Mouse (Mus musculus): ENCODE measurements around the gene Rpl22. TPM values are rescaled to one million over a fixed set of nuclear protein-coding genes. Genes with fewer than 3 reads are reported as not detected.

Rpl22 gene
- polyA plus RNA-seq, 1 experiment from 2014 or later = 358 TPM

DNA sequence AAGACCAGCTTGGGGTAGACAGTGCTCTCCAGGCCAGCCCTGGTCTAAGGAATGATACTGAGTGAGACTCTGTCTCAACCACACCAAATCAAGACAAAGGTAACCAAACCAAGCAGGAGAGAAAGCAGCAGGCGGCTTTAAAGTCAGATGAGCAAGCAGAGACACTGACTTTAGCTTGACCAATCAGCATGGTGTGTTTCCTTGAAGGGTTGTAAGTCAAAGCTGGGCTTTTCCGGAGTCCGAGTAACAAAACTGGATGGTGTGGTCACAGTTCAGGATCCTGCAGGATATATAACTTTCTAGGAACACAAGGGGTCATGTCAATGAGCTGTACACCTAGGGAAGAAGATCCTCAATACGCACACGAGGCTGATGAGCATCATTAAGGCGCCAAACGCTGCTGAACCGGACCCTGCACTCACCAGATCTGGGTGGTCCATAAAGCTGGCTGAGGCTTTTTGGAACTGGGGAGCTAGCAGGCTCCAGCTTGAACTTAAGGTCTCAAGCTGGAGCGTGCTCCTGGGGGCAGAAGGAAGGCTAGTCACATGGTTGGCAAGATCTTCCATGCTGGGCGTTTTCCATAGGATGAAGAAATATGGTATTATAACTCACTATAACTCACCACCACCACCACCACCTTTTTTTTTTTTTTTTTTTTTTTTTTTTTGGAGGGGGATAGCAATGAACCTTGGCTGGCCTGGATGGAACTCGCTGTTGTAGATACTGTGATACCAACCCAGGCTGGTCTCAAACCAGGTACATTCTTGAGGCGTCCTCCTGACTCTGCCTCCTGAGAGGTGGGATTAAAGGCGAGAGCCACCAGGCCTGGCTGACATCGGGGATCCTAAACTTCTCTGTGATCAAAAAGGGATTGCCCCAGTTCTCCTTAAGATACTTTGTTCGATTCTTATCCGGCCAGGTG is 640 bp upstream of the Rpl22 start:
- peaks cover 9% of the 10 kb centered on the region; the same call in 1 of the 2 replicates for H3K27me3 ChIP-seq (ENCODE audit: low read depth, poor library complexity, severe bottlenecking)
- H3K36me3 ChIP-seq = peaks cover 27% of the 10 kb centered on the region
- no peaks in the 10 kb centered on the region for H3K9me3 ChIP-seq (replicated peaks)
- peaks cover 28% of the 10 kb centered on the region for H3K4me1 ChIP-seq
- H3K27ac ChIP-seq (replicated peaks) = peak overlapping the region; percentile 97
- DNase-seq (ENCODE audit: low spot score) = no peak
- H3K4me3 ChIP-seq = peak overlapping the region; percentile 100
- 57% methylated on average over 16 of the region's 16 CpGs for WGBS

DNA sequence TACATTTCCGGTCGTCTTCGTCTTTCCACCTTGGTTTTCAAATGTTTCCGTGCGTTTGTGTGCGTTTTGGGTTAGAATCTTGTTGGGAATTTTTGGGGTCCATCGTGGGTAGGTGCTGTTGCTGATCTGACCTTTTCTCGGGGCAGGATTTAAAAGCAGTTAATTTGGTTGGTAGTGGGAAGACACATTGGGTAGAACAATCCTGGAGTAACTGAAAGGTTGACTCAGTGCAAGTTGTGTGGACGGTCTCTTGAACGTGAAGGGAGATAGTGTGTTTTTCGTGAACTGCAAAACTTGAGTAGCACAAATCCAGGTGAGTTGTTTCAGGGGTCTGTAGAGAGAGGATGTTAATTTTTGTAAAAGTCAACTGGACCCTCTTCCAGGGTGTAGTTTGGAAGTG is 1.0 kb downstream of the Rpl22 start:
- Histone ChIP-seq H3K27me3 (ENCODE audit: low read depth, poor library complexity, severe bottlenecking) (peaks cover 5% of the 10 kb centered on the region; the same call in 1 of the 2 replicates), H3K4me3 (peak overlapping the region; percentile 100), H3K27ac (replicated peaks) (peak overlapping the region; percentile 97), H3K36me3 (peaks cover 44% of the 10 kb centered on the region), H3K9me3 (replicated peaks) (no peaks in the 10 kb centered on the region), H3K4me1 (peaks cover 21% of the 10 kb centered on the region)
- DNase-seq (ENCODE audit: low spot score) = no peak
- 1% methylated on average over 11 of the region's 11 CpGs for WGBS

DNA sequence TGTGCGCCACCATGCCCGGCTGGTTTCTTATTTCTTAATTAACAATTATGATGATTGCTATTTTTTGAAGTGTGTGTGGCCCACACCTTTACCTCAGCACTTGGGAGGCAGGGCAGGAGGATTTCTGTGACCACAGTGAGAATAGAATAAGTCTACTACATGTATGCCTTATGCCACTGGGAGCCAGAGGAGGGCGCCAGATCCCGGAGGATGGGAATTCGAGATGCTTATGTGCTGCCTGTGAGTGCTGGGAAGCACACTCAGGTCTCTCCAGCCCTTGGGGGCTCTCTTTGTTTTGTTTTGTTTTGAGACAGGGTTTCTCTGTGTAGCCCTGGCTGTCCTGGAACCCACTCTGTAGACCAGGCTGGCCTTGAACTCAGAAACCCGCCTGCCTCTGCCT is 3.1 kb downstream of the Rpl22 start:
- WGBS = 78% methylated on average over 6 of the region's 6 CpGs
- Histone ChIP-seq H3K36me3 (peaks cover 65% of the 10 kb centered on the region), H3K27me3 (ENCODE audit: low read depth, poor library complexity, severe bottlenecking) (no peaks in the 10 kb centered on the region), H3K4me3 (no peak overlapping the region), H3K9me3 (replicated peaks) (no peaks in the 10 kb centered on the region), H3K4me1 (peaks cover 17% of the 10 kb centered on the region), H3K27ac (replicated peaks) (no peak overlapping the region)
- peak; percentile 64 for DNase-seq (ENCODE audit: low spot score)

DNA sequence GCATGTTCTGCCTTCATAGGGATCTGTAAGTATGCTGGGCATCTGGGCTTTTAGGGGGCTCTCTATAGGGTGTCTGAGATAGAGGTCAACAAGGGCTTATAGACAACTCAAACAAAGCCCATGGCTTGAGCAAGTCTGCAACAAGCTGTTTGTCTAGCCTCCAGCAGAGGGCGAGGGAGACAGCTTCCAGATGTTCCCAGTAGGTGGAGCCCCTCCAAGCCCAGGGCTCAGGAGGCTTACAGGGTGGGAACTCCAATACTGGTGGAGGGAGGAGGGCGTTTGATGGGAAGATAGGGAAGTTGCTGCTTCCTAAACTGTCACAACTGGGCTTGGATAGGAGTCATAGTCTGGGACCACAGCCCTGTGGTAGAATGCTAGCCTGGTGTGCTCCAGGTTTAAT is 7.4 kb downstream of the Rpl22 start:
- H3K27me3 ChIP-seq (ENCODE audit: low read depth, poor library complexity, severe bottlenecking) = peaks cover 15% of the 10 kb centered on the region
- no peak overlapping the region for H3K27ac ChIP-seq (replicated peaks)
- no peak overlapping the region for H3K4me3 ChIP-seq
- peaks cover 6% of the 10 kb centered on the region for H3K4me1 ChIP-seq
- 47% methylated on average over 2 of the region's 2 CpGs for WGBS
- no peaks in the 10 kb centered on the region for H3K9me3 ChIP-seq (replicated peaks)
- DNase-seq (ENCODE audit: low spot score) = peak; percentile 75
- peaks cover 83% of the 10 kb centered on the region for H3K36me3 ChIP-seq

DNA sequence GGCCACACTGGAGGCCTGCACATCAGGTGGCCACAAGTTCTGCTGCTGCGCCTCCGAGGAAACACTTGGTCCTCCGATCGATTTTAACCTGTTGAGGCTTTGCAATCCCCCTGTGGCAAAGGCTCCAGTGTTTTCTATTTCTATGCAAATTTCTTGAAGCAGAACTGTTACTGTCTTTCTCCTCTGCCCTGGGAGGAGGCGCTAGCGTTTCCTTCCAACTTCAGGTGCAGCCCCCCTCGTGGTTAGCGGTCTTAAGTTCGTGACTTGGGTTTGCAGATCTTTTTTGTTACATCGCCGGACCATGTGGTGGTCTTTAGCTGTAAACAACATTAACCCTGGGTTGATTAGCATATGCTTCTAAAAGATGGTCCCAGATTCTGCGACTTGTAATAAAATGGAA is 8.0 kb downstream of the Rpl22 start:
- Histone ChIP-seq H3K27ac (replicated peaks) (no peak overlapping the region), H3K4me3 (no peak overlapping the region), H3K4me1 (peaks cover 10% of the 10 kb centered on the region), H3K36me3 (peaks cover 77% of the 10 kb centered on the region), H3K27me3 (ENCODE audit: low read depth, poor library complexity, severe bottlenecking) (peaks cover 22% of the 10 kb centered on the region), H3K9me3 (replicated peaks) (no peaks in the 10 kb centered on the region)
- DNase-seq (ENCODE audit: low spot score) = no peak
- WGBS = 93% methylated on average over 12 of the region's 12 CpGs

DNA sequence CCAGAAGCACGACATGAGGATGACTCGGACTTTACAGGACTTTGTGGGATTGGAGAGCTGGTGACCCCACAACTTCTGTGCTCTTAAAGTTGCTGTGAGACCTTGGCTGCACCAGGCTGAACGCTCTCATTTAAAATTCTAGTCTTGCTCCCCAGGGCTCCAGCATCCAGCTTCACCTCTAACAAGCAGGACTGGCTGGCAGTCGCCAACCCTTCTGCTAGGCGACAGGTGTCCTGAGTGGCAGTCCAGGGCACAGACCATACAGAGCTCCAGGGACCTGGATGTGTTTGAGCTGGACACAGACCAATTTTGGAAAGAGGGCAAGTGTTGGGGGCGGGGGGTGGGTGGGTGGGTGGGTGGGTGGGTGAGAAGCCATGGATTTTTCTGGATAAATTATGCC is 12.2 kb downstream of the Rpl22 start:
- DNase-seq (ENCODE audit: low spot score) = no peak
- Histone ChIP-seq H3K27ac (replicated peaks) (no peak overlapping the region), H3K9me3 (replicated peaks) (no peaks in the 10 kb centered on the region), H3K36me3 (peaks cover 35% of the 10 kb centered on the region), H3K27me3 (ENCODE audit: low read depth, poor library complexity, severe bottlenecking) (peaks cover 63% of the 10 kb centered on the region), H3K4me3 (0 out of 2 replicates have a peak overlapping the region, but pooled peaks have one; percentile 3), H3K4me1 (peaks cover 40% of the 10 kb centered on the region)
- 27% methylated on average over 6 of the region's 6 CpGs for WGBS

DNA sequence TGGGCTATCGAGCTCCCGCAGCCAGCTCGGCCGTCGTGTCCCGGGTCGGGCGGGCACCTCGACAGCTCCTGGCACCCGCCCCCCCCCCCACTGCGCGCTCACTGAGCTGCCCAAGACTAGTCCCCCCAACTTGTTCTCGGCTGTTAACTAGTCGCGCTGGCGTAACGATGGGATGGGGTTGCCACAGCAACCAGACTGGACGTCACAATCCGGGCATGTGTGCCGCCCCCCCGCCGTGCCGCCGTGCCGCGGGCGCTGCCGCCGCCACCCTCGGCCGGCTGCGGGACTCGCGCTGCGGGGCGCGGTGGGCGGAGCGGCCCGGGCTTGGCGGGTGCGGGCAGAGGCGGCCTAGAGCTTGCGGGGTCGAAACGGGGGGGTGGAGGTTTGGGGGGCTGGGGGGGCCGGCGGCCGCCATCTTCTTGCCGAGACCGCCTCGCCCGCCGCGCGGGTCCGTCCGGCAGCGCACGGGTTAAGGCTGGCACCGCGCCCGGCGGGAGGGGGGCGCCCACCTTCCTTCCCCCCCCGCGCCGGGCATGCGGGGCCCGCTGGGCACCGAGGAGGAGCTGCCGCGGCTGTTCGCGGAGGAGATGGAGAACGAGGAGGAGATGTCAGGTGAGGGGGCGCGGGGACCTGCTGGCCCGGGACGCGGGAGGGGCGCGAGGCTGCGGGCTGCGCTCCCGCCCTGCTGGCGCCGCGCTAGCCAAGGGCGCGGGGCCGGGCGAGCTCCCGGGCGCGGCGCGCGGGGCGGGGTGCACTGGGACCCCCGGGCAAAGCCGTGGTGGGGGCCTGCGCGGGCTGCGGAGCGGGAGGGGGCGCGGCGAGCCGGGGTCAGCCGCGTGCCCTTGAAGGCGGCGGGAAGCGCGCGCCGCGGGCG is 13.1 kb downstream of the Rpl22 start, which contains the start of gene Chd5:
TSS of gene Chd5 (plus strand) at position 233 of the 874 bp plus-strand sequence.
- H3K27me3 ChIP-seq (ENCODE audit: low read depth, poor library complexity, severe bottlenecking) = peaks cover 70% of the 10 kb centered on the region
- peaks cover 40% of the 10 kb centered on the region for H3K4me1 ChIP-seq
- 1% methylated on average over 87 of the region's 120 CpGs for WGBS

DNA sequence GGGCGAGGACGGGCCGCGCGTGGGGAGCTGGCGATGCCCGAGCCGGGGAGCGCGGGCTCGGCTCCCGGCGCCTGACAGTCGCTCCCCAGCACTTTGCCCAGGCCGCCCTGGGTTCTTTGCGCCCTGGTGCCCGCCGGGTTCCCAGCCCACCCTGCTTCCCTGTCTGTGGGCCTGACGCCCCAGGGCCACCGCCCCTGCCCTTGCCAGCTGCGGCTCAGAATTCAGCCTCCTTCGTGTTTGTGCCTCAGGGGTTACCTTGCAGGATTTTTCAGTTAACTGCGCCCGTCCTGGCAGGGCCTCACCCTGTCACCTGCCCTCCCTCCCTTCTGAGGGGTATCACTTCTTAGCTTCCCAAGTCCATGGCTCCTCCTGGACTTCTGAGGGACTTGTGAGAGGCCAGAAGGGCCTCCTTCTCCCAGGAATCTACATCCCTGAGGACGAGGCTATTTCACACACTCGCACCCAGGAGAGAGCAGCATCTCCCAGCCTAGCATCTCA is 13.8 kb downstream of the Rpl22 start:
- H3K36me3 ChIP-seq = peaks cover 19% of the 10 kb centered on the region
- H3K4me3 ChIP-seq = peak overlapping the region; percentile 74
- H3K27me3 ChIP-seq (ENCODE audit: low read depth, poor library complexity, severe bottlenecking) = peaks cover 77% of the 10 kb centered on the region
- peak; percentile 21 for DNase-seq (ENCODE audit: low spot score)
- H3K4me1 ChIP-seq = peaks cover 40% of the 10 kb centered on the region
- peak overlapping the region; percentile 67 for H3K27ac ChIP-seq (replicated peaks)
- WGBS = 1% methylated on average over 26 of the region's 26 CpGs
- no peaks in the 10 kb centered on the region for H3K9me3 ChIP-seq (replicated peaks)

More for the DNA sequence above, 13.1 kb downstream of the Rpl22 start, which contains the start of gene Chd5:
- peak within 1 kb of the TSS; percentile 74 for H3K4me3 ChIP-seq
- peak; percentile 23 for DNase-seq (ENCODE audit: low spot score)
- peak within 1 kb of the TSS; percentile 67 for H3K27ac ChIP-seq (replicated peaks)
- no peaks in the 10 kb centered on the region for H3K9me3 ChIP-seq (replicated peaks)
- peaks cover 26% of the 10 kb centered on the region for H3K36me3 ChIP-seq

GRCm38 (mm10) chr4:152340584-152341284 is 15.2 kb downstream of the Rpl22 start:
- Histone ChIP-seq H3K27ac (replicated peaks) (no peak overlapping the region), H3K27me3 (ENCODE audit: low read depth, poor library complexity, severe bottlenecking) (peaks cover 82% of the 10 kb centered on the region), H3K36me3 (peaks cover 5% of the 10 kb centered on the region), H3K4me3 (no peak overlapping the region; the same call in 1 of the 2 replicates), H3K4me1 (peaks cover 44% of the 10 kb centered on the region), H3K9me3 (replicated peaks) (no peaks in the 10 kb centered on the region)
- WGBS = 38% methylated on average over 15 of the region's 15 CpGs
- peak; percentile 49 for DNase-seq (ENCODE audit: low spot score)

GRCm38 (mm10) chr4:152343296-152343695 is 17.8 kb downstream of the Rpl22 start:
- H3K27me3 ChIP-seq (ENCODE audit: low read depth, poor library complexity, severe bottlenecking) = peaks cover 78% of the 10 kb centered on the region

GRCm38 (mm10) chr4:152344651-152345050 is 19.1 kb downstream of the Rpl22 start:
- no peaks in the 10 kb centered on the region for H3K36me3 ChIP-seq
- no peaks in the 10 kb centered on the region for H3K9me3 ChIP-seq (replicated peaks)
- no peak overlapping the region for H3K4me3 ChIP-seq
- WGBS = 70% methylated on average over 7 of the region's 7 CpGs
- no peak for DNase-seq (ENCODE audit: low spot score)
- no peak overlapping the region for H3K27ac ChIP-seq (replicated peaks)
- peaks cover 27% of the 10 kb centered on the region for H3K4me1 ChIP-seq
- H3K27me3 ChIP-seq (ENCODE audit: low read depth, poor library complexity, severe bottlenecking) = peaks cover 78% of the 10 kb centered on the region

More at GRCm38 (mm10) chr4:152343296-152343695, 17.8 kb downstream of the Rpl22 start:
- no peaks in the 10 kb centered on the region for H3K36me3 ChIP-seq
- peaks cover 37% of the 10 kb centered on the region for H3K4me1 ChIP-seq
- H3K27ac ChIP-seq (replicated peaks) = no peak overlapping the region
- H3K9me3 ChIP-seq (replicated peaks) = no peaks in the 10 kb centered on the region
- WGBS = 5% methylated on average over 5 of the region's 5 CpGs
- DNase-seq (ENCODE audit: low spot score) = peak; percentile 53
- H3K4me3 ChIP-seq = no peak overlapping the region
